Mouse (Mus musculus) c-Kit-positive CD71-positive TER-119-positive erythroid progenitor cells, embryonic 14.5 days (primary cell): Measurements from ENCODE around the gene Ulk4.

ENCODE experiments used
- DNase-seq: peaks from one replicate; pipeline ENCODE4 v3.0.0-alpha.2; 2013; ENCODE audit warnings: low spot score

The Ulk4 gene

GRCm38 (mm10) chr9:121015810-121016502, 261.0 kb downstream of the Ulk4 start:
- DNase-seq: no peak

DNA sequence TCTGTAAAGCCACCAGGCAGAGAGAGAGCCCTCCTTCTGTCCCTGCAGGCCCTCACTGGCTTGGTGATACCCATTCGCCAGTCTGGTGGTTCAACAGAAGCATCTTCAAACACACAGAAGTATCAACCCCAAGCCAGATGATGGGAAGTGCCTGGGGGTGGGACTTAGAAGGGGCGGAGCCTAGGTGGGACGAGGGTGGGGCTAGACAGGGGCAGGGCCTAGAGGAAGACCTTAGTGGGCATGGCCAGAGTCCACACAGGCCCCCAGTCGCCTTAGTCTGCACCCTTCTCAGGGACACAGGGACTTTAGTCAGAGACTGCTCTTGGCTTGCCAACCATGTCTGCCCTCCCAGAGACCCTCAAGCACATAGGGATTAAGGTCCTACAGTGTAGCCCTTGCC, 265.5 kb downstream of the Ulk4 start:
- DNase-seq: no peak

DNA sequence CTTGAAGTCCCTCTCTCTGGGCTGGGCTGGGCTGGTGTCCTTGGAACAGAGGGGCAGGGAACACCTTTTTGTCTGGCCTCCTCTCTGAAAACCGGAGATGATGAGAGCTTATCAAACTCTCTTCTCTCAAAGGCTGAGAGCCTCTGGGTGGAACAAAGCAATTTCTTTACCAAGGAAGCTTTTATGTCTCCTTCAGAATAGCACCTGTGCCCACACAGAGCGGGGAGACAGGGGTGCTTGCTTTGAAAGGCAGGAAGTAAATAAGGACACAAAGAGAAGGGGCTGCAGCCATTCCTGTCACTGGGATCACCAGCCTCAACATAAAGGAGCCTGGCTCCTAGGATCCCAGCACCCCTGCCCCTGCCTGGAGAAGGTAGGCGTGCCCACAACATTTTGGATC, 266.5 kb downstream of the Ulk4 start:
- no peak for DNase-seq

GRCm38 (mm10) chr9:121005961-121006360, 271.0 kb downstream of the Ulk4 start:
- DNase-seq: no peak

DNA sequence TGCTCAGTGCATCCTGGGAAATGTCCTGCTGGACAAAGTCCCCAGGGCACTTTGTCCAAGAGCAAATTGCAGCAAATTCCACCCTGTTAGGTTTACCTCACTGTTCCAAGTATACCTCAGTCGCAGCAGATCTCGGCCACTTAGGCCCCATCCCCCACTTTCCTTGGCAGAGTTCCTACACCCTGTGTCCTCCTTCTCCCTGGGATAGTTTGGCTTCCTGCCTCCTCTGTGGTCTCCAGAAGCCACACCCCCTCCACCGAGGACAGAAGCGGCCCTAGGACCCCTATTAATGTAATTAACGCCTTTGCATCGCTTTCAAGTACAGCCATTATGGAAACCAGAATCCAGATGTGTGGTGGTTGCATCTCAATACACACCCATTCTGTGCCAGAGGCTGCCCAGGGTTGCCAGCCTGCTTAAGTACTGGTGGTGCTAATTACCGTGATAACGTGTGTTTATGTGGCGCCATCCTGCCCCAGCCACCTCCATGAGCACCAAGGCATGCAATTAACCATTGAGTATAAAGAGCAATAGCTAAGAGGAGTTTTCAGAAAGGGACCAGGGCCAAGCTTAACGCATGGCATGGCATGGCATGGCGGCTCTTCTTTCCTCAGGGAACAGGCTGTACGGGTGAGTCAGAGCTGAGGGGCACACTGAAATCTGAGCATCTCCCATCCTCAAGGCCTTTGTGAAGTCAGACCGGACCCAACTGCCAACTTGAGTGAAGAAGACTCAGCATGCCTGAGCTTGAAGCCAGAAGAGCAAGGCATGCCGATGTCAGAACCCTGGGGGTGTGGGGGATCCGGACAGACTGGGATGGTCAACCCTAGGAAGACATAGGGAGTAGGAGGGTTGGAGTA, 275.1 kb downstream of the Ulk4 start:
- DNase-seq: no peak

- no peak for DNase-seq
Measured at GRCm38 (mm10) chr9:121000641-121001320, 276.2 kb downstream of the Ulk4 start.

DNA sequence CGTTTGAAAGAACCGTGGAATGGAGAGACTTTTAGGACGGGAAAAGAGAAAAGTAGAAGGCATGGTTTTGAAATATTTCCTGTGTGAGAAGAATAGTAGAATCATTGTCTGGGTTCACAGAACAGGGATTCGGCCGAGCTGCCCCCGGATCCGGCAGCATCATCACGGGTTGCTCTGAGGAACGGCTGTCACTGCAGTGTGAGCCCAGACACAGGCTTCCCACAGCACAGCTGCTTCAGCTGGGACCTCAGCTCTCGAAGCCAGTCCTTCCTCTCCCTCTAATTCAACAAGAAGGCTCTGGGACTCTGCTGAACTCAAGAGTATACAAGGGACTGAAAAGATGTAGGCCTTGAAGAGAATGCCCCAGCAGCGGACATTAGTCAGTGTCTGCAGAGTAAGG, 278.3 kb downstream of the Ulk4 start:
- no peak for DNase-seq

DNA sequence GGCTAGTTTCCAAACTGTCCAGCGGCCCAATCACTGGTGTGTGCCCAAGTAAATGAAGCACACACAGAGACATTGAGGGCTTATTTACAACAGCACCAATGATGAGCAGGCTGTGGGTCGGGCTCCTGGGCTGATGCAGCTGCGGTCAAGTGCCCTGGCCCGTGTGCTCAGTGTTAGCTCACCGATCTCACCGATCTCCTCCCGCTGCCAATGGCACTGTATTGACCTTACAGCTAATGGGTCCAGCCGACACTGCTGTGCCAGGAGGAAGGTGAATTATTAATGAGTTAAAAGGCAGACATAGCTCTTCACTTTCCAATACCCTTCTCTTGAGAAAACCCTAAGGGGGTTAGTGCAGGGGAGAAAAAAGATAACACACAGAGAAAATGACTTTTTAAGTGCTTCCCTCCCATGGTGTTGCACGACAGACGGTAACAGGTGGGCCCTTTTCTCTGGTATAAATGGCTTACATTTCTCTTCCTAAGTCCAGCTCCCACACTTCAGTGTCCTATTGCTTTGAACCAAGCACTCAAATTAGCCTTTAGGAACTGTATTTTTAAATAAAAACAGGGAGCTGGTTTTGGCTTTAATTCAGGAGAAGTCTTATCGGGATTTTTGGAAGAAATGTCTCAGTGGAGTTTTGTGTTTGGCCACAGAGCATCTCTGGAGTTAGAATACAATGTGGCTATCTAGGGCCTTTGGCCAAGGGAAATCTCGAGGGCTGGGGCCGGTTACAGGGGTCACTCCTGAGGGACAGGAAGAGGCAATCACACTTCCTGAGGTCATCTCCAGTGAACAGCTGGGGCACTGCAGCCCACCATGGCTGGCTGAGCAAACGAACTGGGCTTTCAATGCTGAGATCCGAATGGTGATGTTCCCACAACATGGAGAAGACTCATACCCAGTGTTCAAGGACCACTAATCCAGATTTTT, 282.5 kb downstream of the Ulk4 start:
- DNase-seq: no peak

GRCm38 (mm10) chr9:120993004-120993403, 284.0 kb downstream of the Ulk4 start:
- DNase-seq: no peak

GRCm38 (mm10) chr9:120991801-120992200, 285.2 kb downstream of the Ulk4 start:
- DNase-seq: no peak

GRCm38 (mm10) chr9:120989806-120990700, 286.9 kb downstream of the Ulk4 start:
- no peak for DNase-seq

DNA sequence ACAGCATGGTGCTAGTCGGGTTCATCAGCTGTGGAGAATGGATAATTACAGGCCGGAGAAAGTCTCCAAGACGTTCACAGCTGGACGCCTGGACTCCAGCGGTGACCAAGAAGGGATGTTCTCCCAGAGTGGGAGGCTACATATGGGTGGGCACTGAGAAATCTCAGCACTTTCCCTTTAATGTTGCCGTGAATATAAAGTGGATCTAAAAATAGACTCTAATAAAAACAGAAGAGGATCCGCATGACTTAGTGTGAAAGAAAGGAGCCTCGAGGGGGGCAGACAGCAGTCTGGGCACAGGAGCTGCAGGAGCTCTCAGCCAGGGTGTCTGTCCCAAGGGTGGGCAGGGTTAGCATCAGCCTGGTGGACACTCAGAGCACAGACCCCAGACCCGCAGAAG, 288.9 kb downstream of the Ulk4 start:
- no peak for DNase-seq

- DNase-seq: no peak
Measured at GRCm38 (mm10) chr9:120986994-120987393, 290.0 kb downstream of the Ulk4 start.

DNA sequence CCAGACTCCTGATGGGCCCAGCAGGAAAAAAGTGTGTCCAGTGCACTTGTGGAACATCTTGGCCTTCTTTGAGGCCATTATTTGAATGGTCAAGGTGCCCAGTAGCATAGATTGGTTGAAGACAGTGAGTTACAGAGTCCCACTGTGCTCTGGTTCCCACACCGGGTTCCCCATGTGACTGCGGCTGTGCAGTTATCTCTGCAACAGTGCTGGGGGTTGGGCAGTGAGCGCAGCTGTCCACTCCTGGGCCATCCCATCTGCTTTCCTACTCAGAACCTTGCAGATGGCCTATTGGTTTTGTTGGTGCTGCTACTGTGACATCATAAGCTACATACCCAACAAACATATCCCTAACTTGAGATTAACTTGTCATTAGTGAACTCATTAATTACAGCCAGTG, 290.7 kb downstream of the Ulk4 start:
- no peak for DNase-seq

DNA sequence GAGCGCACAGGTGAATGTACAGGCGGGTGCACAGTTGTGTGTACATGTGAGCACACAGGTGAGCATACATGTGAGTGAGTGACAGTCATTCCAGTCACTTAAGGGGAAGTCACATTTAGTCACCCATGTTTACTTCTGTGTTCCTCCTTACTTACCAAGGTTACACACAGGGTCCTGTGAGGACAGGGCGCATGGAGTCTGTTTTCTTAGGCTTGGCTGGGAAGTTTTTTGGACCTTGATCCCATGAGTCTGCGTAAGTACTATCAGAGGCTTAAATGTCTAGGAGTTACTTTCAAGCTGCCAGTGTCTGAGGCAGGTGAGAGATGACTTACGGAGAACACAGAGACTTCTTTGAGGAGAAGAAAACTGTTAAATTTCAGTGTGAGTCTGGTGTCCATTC, 291.5 kb downstream of the Ulk4 start:
- no peak for DNase-seq

DNA sequence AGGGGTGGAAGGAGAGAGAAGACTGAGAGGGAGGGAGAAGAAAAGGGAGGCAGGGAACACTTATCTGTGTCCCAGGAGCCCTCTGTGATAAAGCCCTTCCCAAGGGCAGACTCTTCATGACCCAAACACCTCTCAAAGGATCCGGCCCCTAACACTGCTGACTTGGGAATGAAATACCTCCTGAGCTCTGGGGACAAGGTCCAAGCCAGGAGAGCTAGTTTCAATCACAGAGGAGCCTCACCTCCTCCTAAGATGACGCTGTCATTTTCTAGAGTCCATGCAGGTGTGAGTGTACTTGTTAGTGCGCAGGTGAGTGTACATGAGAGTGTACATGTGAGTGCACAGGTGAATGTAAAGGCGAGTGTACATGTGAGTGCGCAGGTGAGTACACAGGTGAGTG, 292.0 kb downstream of the Ulk4 start:
- no peak for DNase-seq

GRCm38 (mm10) chr9:120984509-120984908, 292.5 kb downstream of the Ulk4 start:
- DNase-seq: no peak

- DNase-seq: no peak
Measured at GRCm38 (mm10) chr9:120983849-120984248, 293.1 kb downstream of the Ulk4 start.

GRCm38 (mm10) chr9:120981777-120982176, 295.2 kb downstream of the Ulk4 start:
- DNase-seq: no peak

DNA sequence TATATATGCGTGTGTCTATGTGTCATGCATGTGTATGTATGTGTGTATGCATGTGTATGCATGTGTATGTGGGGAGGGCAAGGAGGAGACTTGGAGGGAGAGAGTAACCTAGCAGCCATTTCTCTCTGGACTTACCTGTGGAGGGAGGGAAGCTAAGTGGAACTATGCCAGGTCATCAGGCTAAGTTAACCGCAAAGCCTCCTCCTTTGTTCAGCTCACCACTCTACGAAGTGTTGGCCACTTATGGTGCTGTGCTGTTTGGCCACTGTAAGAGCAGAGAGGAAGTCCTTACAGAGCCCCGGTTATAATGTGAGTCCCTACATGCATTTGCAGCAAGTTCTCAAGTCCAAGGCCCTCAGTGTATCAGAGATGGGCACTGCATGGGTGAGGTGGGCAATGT, 300.1 kb downstream of the Ulk4 start:
- DNase-seq: no peak

DNA sequence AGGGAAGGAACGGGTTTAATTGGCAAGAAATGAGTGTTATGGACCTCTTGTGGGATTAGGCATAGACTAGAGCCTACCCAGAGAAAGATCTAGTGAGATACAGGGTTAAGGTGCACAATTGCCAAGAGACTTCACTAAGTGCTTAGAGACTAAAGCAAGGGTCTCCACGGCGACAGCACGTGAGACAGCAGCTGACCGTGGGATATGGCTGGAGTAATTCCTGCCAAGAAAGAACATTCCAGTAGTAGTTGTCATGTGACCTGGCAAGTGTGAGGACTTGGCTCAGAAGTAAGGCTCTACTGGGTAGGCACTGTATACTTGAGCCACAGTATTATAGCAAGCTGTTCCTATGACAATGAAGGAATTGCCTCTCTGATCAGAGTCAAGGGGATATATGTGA, 300.8 kb downstream of the Ulk4 start:
- DNase-seq: no peak
